Mouse (Mus musculus) large intestine, adult 2 months (tissue): Measurements from ENCODE around the gene Cyp2c69. TPM values are rescaled to one million over a fixed set of nuclear protein-coding genes. Genes with fewer than 3 reads are reported as not detected.
"Not testable (repeated sequence)": the region's sequence is repeated elsewhere in the genome, so short reads cannot be mapped to it uniquely, and the experiment has no call there.

Experiments used
- DNase-seq: peaks from one replicate; pipeline ENCODE4 v3.0.0-alpha.2; 2012; ENCODE audit warnings: low read depth, low spot score
- WGBS: fragments of 180-500 bp; shearing (Covaris S2); methylation state at CpG from one replicate; pipeline ENCODE4 v1.1.7; 2018; 5-methylcytosine and 5-hydroxymethylcytosine counted together
- polyA plus RNA-seq: library from polyadenylated mRNA; depleted of rRNA; stranded (reverse); fragments of >200 nt; gene quantifications from 2 replicates; pipeline ENCODE4 v1.2.3, GENCODE M21; 2012; rRNA removed

Cyp2c69 gene
- polyA plus RNA-seq = 0.05 TPM in 1 of 2 replicates, not detected in the other

GRCm38 (mm10) chr19:39886699-39887098 lies at the start of gene Cyp2c69:
Gene Cyp2c69, minus strand, starts transcription at chr19:39886799.
- DNase-seq = not testable (repeated sequence)
- WGBS = 81% methylated on average over 3 of the region's 3 CpGs

GRCm38 (mm10) chr19:39935396-39935795 lies 48.8 kb upstream of the Cyp2c69 start:
- WGBS = 83% methylated on average over 2 of the region's 2 CpGs
- no peak for DNase-seq

GRCm38 (mm10) chr19:39930032-39930431 lies 43.4 kb upstream of the Cyp2c69 start:
- no peak for DNase-seq
- WGBS = 47% methylated on average over 1 of the region's 1 CpGs

- DNase-seq = no peak
- WGBS = 92% methylated on average over 2 of the region's 2 CpGs
Observed at GRCm38 (mm10) chr19:39901656-39902055, 15.1 kb upstream of the Cyp2c69 start.

GRCm38 (mm10) chr19:39890079-39890478 lies 3.5 kb upstream of the Cyp2c69 start:
- DNase-seq = not testable (repeated sequence)
- 83% methylated on average over 3 of the region's 3 CpGs for WGBS

- WGBS = 20% methylated on average over 1 of the region's 1 CpGs
- DNase-seq = no peak
Observed at GRCm38 (mm10) chr19:39866133-39866532, 20.5 kb downstream of the Cyp2c69 start.

- 69% methylated on average over 2 of the region's 2 CpGs for whole genome bisulfite sequencing
- DNase-seq = not testable (repeated sequence)
Observed at GRCm38 (mm10) chr19:39820931-39821330, 65.7 kb downstream of the Cyp2c69 start.

GRCm38 (mm10) chr19:39816400-39816799 lies 70.2 kb downstream of the Cyp2c69 start:
- not testable (repeated sequence) for DNase-seq
- WGBS = 92% methylated on average over 1 of the region's 1 CpGs

- WGBS = 76% methylated on average over 4 of the region's 4 CpGs
- not testable (repeated sequence) for DNase-seq
Observed at GRCm38 (mm10) chr19:39815991-39816390, 70.6 kb downstream of the Cyp2c69 start.

- DNase-seq = not testable (repeated sequence)
- 84% methylated on average over 3 of the region's 3 CpGs for WGBS
Observed at GRCm38 (mm10) chr19:39812714-39813113, 73.9 kb downstream of the Cyp2c69 start, which contains the start of gene Cyp2c40. Gene Cyp2c40, minus strand, starts transcription at chr19:39812814.

Other genes with a start within 250 kb of the Cyp2c69 start
- gene Cyp2c67, start 237.7 kb downstream of the Cyp2c69 start, polyA plus RNA-seq = 0.07 and 0.18 TPM in 2 replicates
- gene Cyp2c68, start 145.7 kb downstream of the Cyp2c69 start, polyA plus RNA-seq = 9.7 and 30.4 TPM in 2 replicates
- 0.11 TPM in 1 of 2 replicates, not detected in the other for gene Cyp2c40, start 74.0 kb downstream of the Cyp2c69 start, polyA plus RNA-seq
- not detected in 2 replicates for gene Cyp2c37, start 105.6 kb upstream of the Cyp2c69 start, polyA plus RNA-seq
- gene Cyp2c54, start 187.0 kb upstream of the Cyp2c69 start, polyA plus RNA-seq = not detected in 2 replicates
- gene Cyp2c50, start 202.9 kb upstream of the Cyp2c69 start, polyA plus RNA-seq = not detected in 2 replicates